Mouse (Mus musculus) right cerebral cortex, postnatal 36 days (tissue): ENCODE measurements at regions not wholly inside any gene's neighbourhood (a gene's known extent, or its start where the extent isn't known, plus 50 kb on each side); places are given as distances from the start of the nearest gene placed in this dataset.

Source experiments
- DNase-seq, 2 experiments: peaks; one replicate each; pipeline ENCODE4 v3.0.0; 2022; ENCODE audit warnings: low spot score in 2 of 2, mixed read lengths in 1 of 2

DNA sequence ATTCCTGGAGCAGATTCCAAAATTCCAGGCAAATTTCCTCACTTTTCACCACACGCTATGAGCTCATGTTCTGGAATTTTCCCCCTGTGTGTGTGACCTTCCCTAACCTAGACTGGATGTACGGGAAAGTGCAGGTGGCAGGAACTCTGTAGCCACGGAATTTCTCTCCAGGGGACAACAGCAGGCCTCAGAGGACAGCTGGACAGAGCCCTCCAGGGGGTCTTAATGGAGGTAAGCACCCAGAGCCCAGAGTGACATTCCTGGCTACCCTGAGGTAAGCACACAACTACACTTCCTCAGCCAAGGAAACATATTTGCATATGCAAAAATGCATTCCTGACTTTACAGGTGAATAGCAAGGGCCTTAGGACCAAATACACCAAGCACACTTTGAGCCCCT lies 135.8 kb downstream of the Fam43a start:
- no peak for DNase-seq

GRCm38 (mm10) chr16:30735969-30736368 lies 136.4 kb downstream of the Fam43a start:
- no peak for DNase-seq

GRCm38 (mm10) chr16:30736662-30737326 lies 137.3 kb downstream of the Fam43a start:
- DNase-seq = peak in 1 of 2 experiments; percentile 12

- DNase-seq = no peak
Observed at GRCm38 (mm10) chr16:30737524-30737923, 138.0 kb downstream of the Fam43a start.

DNA sequence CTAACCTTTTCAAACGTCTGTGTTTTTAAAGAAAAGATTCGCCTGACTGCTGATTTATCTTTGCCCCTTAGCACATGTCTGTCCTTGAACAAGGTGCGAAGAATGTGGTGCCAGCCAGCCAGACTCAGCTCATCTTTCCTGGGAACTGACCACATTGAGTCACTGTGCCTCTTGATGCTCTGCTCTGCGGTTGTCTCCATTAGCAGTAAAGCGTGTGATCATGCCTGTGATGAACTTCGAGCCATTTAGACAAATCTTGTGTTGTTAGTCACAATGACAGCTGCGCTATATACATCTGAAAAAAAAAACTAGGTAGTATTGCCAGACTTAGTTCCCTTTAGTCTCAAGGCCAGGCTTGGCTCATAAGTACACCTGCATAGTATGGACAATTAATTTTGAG lies 140.1 kb downstream of the Fam43a start:
- no peak for DNase-seq

DNA sequence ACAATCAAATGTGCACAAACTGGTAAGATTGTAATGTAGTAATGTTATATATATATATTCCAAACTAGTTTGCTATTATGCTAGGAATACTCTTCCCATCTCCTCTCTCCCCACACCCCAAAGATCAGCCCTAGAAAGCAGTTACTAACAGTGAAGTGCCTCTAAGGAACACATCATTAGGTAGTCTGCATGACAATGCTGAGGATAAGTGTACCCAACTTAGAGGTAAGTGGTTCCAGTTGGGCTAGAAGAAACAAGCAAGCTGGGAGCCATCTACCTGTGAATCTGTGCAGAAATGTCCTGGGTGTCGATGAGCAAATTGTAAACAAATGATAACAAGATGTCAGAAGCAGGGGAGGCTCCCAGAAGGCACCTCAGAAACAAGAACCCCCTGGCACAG lies 141.7 kb downstream of the Fam43a start:
- DNase-seq = no peak

- DNase-seq = no peak
Observed at GRCm38 (mm10) chr16:30742474-30742873, 143.0 kb downstream of the Fam43a start.

DNA sequence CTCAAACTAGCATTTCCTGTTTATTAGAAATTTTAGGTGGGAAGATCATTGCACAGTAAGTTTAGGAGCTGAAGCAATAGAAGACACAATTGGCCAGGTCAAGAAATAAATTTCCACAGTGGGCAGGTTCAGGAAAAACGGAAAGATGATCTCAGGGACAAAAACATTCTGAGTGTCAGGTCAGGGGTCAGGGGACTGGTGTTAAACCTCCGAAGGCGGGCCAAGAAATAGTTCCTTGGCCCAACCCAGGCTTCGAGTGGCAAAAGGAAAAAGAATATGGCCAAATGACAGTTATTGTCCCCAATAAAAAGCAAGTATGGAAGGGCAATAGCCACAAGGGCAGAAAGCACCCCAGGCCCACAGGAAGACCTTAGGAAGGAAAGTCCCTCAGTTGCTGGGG lies 144.0 kb downstream of the Fam43a start:
- DNase-seq = no peak

DNA sequence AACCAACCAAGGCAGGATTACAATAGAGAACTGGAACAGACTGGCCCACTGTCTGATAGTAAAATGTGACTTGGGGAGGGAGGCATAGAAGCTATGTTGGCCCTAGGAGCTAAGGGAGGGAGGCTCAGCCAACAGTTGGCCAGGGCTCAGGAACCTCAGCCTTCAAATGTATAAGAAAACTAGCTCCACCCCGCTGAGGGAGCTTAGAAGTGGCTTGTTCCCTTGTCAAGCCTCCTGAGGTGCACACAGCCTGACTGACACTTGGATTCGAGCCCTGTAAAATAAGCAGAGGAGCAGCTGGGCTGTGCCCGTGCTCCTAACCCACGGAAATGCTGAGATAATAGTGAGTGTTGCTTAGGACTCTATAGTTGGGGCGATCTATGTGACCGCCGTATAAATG lies 144.7 kb downstream of the Fam43a start:
- DNase-seq = no peak

- peak; percentile 19 to 28 for DNase-seq
Observed at GRCm38 (mm10) chr16:30745598-30746181, 146.2 kb downstream of the Fam43a start.

DNA sequence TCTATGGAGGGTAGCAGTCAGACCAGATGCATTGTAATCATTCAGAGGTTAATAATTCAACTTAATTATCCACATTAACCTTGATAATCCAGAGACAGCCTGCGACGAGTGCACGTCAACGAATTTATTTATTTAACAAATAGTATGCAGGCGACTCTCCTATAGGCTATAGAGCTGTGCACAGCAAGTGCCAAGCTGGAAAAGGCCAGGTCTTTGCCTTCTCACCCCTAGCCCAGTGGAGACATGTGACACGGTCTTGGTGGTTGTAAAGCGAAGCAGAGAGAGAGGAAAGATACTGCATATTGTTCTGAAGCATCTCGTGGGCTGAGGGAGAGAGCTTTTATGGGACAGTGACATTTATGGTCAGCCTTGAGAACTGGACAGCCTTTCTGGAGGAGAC lies 146.7 kb downstream of the Fam43a start:
- DNase-seq = no peak

GRCm38 (mm10) chr16:30749841-30750240 lies 150.3 kb downstream of the Fam43a start:
- no peak for DNase-seq

- no peak for DNase-seq
Observed at GRCm38 (mm10) chr16:30755771-30756170, 156.2 kb downstream of the Fam43a start.

GRCm38 (mm10) chr16:30756678-30757077 lies 157.2 kb downstream of the Fam43a start:
- DNase-seq = no peak

- no peak for DNase-seq
Observed at GRCm38 (mm10) chr16:30757556-30757955, 158.0 kb downstream of the Fam43a start.

DNA sequence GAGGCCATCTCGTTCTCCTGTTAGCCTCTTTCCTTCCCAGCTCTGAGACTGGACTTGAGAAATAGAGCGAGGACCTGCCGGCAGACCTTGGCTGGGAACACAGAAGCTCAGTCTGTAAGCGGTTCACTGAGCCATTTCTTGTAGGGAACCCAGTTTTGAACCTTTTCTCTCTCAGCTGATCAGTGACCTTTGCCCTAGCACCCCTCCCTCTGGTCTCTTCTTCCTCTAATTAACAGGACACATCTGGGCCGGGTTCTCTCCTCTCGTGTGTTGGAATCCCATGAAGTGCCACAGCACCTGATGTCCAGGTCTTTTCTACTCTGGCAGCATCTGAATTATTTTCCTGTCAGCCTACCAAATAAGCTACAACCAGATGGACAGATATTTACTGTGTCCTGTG lies 158.5 kb downstream of the Fam43a start:
- DNase-seq = no peak

GRCm38 (mm10) chr16:30759503-30759902 lies 160.0 kb downstream of the Fam43a start:
- no peak for DNase-seq

- no peak for DNase-seq
Observed at GRCm38 (mm10) chr16:30761201-30761710, 161.7 kb downstream of the Fam43a start.

DNA sequence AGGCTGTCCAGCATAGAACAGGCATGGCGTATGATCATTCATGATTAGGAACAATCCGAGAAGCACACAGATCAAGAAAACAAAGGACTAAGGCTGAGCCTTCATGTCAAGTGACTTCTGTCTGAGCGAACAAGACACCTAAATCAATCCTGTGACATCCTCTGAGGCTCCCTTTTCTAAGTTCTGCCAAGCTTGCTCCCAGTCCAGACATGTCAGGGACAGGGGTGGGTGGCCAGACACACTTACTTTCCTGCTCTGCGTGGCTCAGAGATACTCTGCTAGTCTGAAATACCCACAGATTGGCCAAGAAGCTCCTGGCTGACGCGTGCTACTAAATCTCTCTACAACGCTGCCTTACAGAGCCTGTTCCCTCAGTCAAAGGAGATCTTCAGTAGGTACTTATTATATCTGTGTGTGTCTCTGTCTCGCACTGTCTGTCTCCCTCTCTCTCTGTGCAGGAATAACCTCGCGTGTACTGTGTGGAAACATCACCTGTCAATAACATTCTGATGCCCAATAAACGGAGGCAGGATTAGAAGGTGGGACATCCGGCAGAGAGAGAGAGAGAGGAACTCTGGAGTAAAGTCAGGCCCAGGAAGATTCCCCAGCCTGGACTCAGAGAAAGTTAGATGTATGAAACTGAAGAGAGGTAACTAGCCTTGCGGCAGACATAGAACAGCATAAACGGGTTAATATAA lies 163.5 kb downstream of the Fam43a start:
- no peak for DNase-seq

DNA sequence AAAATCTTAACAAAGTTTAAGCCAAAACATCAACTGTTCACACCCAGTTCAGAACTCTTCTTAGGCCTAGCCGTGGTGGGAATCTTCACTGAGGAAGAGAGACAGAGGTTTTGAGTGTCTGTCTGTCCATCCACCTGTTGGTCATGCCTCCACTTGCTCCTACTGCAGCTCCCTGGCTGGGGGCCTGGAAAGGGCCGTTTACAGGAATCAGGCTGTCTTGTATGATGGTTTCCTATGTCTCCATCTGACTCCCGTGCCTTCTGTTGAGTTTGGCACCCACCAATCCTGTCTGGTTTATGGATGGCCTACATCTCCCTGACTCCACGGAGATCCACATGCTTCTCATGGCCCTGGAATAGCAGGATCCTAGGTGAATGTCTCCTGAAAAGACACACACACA lies 166.1 kb downstream of the Fam43a start:
- no peak for DNase-seq

- peak in 1 of 2 experiments; percentile 18 for DNase-seq
Observed at GRCm38 (mm10) chr16:30769007-30769442, 169.5 kb downstream of the Fam43a start.

DNA sequence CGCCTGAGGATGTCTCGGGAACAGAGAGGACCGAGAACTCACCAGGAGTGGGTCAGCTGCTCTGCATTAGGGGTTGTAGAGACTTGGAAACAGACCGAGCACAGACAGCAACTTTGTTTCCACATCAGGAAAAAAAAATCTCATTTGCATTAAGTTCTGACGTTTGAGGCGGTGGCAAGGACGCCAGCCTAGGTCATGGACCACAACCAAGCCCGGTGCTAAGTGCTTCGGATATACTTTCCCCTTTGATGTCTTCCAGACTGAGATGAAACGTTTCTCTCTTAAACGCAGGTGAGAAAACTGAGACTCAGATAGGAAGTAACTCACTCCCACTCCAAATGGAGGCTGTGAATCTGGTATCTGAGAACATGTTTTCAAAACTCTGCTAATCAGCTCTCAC lies 169.9 kb downstream of the Fam43a start:
- no peak for DNase-seq

DNA sequence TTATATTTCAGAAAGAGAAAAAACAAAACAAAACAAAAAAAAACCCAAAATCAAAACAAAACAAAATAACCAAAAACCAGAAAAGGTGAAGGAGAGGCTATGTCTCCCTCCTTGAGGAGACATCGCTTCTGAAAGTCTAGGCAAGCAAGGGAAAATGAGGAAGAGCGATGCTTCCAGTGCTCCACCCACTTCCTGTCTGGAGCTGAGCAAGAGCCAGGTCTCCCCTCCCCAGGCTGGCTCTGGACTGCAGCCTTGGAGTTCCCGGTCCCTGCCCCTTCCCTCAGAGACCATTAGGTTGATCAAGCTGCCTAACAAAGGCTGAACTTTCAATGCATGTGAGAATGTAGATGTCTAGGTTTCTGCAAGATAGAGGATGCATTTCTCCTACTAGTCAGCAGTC lies 173.3 kb downstream of the Fam43a start:
- DNase-seq = no peak
